Mouse (Mus musculus) heart, embryonic 16.5 days (tissue): Measurements from ENCODE around the gene Adam30. TPM values are rescaled to one million over a fixed set of nuclear protein-coding genes. Genes with fewer than 3 reads are reported as not detected.

Source experiments
- ATAC-seq: fragments of 200-750 bp; cut with Nextera tagmentation; replicated peaks from 2 replicates; pipeline ENCODE4 v1.8.0; 2017; ENCODE audit warnings: moderate number of reproducible peaks; ENCODE audit not compliant: insufficient read depth, low FRiP score; ENCODE audit errors: extremely low read depth
- H3K27ac ChIP-seq: fragments of 300-500 bp; sonication (generic); 2 replicates; pipeline ENCODE4 v1.5.1; 2014; ENCODE audit warnings: mild to moderate bottlenecking, low read length, control low read depth, moderate library complexity
- H3K27me3 ChIP-seq: fragments of 300-500 bp; sonication (generic); 2 replicates; pipeline ENCODE4 v1.6.1; 2014; ENCODE audit warnings: low read length, mixed read lengths; ENCODE audit not compliant: control insufficient read depth, insufficient read depth
- H3K36me3 ChIP-seq: fragments of 300-500 bp; sonication (generic); 2 replicates; pipeline ENCODE4 v1.6.1; 2014; ENCODE audit not compliant: control insufficient read depth, insufficient read depth
- H3K4me1 ChIP-seq: fragments of 300-500 bp; sonication (generic); 2 replicates; pipeline ENCODE4 v1.6.1; 2014; ENCODE audit warnings: low read length, mixed read lengths; ENCODE audit not compliant: control insufficient read depth, insufficient read depth
- H3K4me2 ChIP-seq: fragments of 300-500 bp; sonication (generic); 2 replicates; pipeline ENCODE4 v1.6.1; 2014; ENCODE audit warnings: low read depth, mild to moderate bottlenecking, control low read depth, low read length
- H3K4me3 ChIP-seq: fragments of 300-500 bp; sonication (generic); 2 replicates; pipeline ENCODE4 v1.5.1; 2014; ENCODE audit warnings: mild to moderate bottlenecking, control low read depth, low read length
- H3K9ac ChIP-seq: fragments of 300-500 bp; sonication (generic); 2 replicates; pipeline ENCODE4 v1.6.1; 2014; ENCODE audit warnings: low read length, control low read depth
- H3K9me3 ChIP-seq: fragments of 300-500 bp; sonication (generic); replicated peaks from 2 replicates; pipeline ENCODE4 v1.6.1; 2016; ENCODE audit warnings: low read length; ENCODE audit not compliant: control insufficient read depth
- WGBS: fragments of 180-500 bp; shearing (Covaris S2); extraction: QIAGEN DNeasy Blood & Tissue Kit; methylation state at CpG from one replicate; pipeline ENCODE4 v1.1.7; 2014; 5-methylcytosine and 5-hydroxymethylcytosine counted together
- polyA plus RNA-seq: library from polyadenylated mRNA; unstranded; fragments of >200 nt; fragmentation: Nextera tagmentation; extraction: Ambion mirVana; gene quantifications from 2 replicates; pipeline ENCODE4 v1.2.1, GENCODE M21; 2015

The Adam30 gene
- polyA plus RNA-seq, 1 experiment from 2014 or later: not detected

GRCm38 (mm10) chr3:98158646-98159045 is 1.8 kb upstream of the Adam30 start:
- 77% methylated on average over 4 of the region's 4 CpGs for WGBS
- no peak overlapping the region for H3K4me2 ChIP-seq
- H3K9ac ChIP-seq: no peak overlapping the region
- no peak for ATAC-seq
- H3K9me3 ChIP-seq: no peaks in the 10 kb centered on the region
- no peaks in the 10 kb centered on the region for H3K36me3 ChIP-seq
- H3K4me1 ChIP-seq: no peaks in the 10 kb centered on the region
- H3K27me3 ChIP-seq: no peaks in the 10 kb centered on the region
- H3K4me3 ChIP-seq: no peak overlapping the region
- H3K27ac ChIP-seq: no peak overlapping the region

GRCm38 (mm10) chr3:98159289-98159688 is 1.1 kb upstream of the Adam30 start:
- Histone ChIP-seq H3K4me2 (no peak overlapping the region), H3K4me1 (no peaks in the 10 kb centered on the region), H3K36me3 (no peaks in the 10 kb centered on the region), H3K9ac (no peak overlapping the region), H3K27me3 (no peaks in the 10 kb centered on the region), H3K27ac (no peak overlapping the region), H3K9me3 (no peaks in the 10 kb centered on the region), H3K4me3 (no peak overlapping the region)
- WGBS: 31% methylated on average over 4 of the region's 4 CpGs
- no peak for ATAC-seq

DNA sequence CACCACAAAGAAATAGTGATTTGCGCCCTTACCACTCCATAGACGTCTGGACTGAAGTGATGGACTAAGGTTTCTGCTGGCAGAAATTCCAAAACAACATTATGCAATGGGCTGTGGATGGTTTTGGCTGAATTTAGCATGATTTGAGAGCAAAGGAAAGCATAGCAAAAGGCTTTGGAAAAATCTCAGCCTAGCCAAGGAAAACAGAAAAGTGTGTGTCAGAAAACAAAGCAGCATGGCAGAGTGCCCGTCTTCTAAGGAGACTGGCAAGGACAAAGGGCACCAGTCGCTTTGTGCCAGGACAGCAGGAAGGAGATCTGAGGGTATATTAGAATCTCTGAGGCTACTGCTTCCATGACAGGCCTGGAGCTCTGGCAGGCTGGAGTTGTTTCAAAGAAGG is 17.9 kb downstream of the Adam30 start:
- H3K27ac ChIP-seq: no peak overlapping the region
- H3K4me1 ChIP-seq: no peaks in the 10 kb centered on the region
- H3K9ac ChIP-seq: no peak overlapping the region
- peak; percentile 41 for ATAC-seq
- no peaks in the 10 kb centered on the region for H3K27me3 ChIP-seq
- H3K9me3 ChIP-seq: peaks cover 8% of the 10 kb centered on the region
- no peak overlapping the region for H3K4me2 ChIP-seq
- no peaks in the 10 kb centered on the region for H3K36me3 ChIP-seq
- no peak overlapping the region for H3K4me3 ChIP-seq
- WGBS: 58% methylated on average over 4 of the region's 4 CpGs

DNA sequence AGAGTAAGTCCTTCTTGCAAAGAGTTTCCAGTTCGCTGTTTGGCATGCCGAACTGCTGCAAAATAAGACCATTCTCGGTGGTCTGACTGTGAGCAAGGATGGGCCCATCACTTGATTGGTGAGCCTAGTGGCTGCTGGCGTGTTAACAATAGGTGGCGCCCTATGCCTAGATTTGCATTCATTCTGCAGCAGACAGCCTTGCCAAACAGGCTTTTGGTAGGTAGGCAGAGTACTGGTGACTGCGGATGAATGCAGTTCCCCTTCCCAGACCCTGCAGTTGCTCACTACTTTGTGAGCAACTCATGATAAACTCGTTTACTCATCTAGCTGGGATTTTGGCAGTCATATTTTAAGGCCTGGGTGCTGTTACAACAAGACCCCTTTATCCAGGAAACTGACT is 20.4 kb downstream of the Adam30 start:
- Histone ChIP-seq H3K4me2 (no peak overlapping the region), H3K36me3 (no peaks in the 10 kb centered on the region), H3K9ac (no peak overlapping the region), H3K9me3 (peaks cover 8% of the 10 kb centered on the region), H3K4me3 (no peak overlapping the region), H3K27me3 (no peaks in the 10 kb centered on the region), H3K4me1 (no peaks in the 10 kb centered on the region), H3K27ac (no peak overlapping the region)
- no peak for ATAC-seq
- 31% methylated on average over 7 of the region's 7 CpGs for WGBS

- no peak overlapping the region for H3K9ac ChIP-seq
- H3K27me3 ChIP-seq: no peaks in the 10 kb centered on the region
- H3K27ac ChIP-seq: no peak overlapping the region
- 66% methylated on average over 10 of the region's 10 CpGs for WGBS
- ATAC-seq: no peak
- H3K4me3 ChIP-seq: no peak overlapping the region
- no peaks in the 10 kb centered on the region for H3K4me1 ChIP-seq
- H3K36me3 ChIP-seq: no peaks in the 10 kb centered on the region
- H3K9me3 ChIP-seq: 0 out of 2 replicates have a peak, but pooled peaks cover 2% of the 10 kb centered on the region
- H3K4me2 ChIP-seq: no peak overlapping the region
These were observed 24.8 kb downstream of the Adam30 start for GRCm38 (mm10) chr3:98185163-98185714.

- no peak overlapping the region for H3K4me2 ChIP-seq
- H3K9me3 ChIP-seq: no peaks in the 10 kb centered on the region
- no peak overlapping the region for H3K4me3 ChIP-seq
- no peak overlapping the region for H3K9ac ChIP-seq
- no peaks in the 10 kb centered on the region for H3K27me3 ChIP-seq
- 85% methylated on average over 3 of the region's 3 CpGs for WGBS
- ATAC-seq: no peak
- no peaks in the 10 kb centered on the region for H3K36me3 ChIP-seq
- H3K27ac ChIP-seq: no peak overlapping the region
- no peaks in the 10 kb centered on the region for H3K4me1 ChIP-seq
These were observed 27.3 kb downstream of the Adam30 start for GRCm38 (mm10) chr3:98187777-98188176.

GRCm38 (mm10) chr3:98197711-98198532 is 37.5 kb downstream of the Adam30 start:
- Histone ChIP-seq H3K36me3 (no peaks in the 10 kb centered on the region), H3K4me2 (no peak overlapping the region), H3K9me3 (no peaks in the 10 kb centered on the region), H3K27me3 (no peaks in the 10 kb centered on the region), H3K9ac (no peak overlapping the region), H3K4me3 (no peak overlapping the region), H3K27ac (no peak overlapping the region), H3K4me1 (no peaks in the 10 kb centered on the region)
- ATAC-seq: no peak
- WGBS: 43% methylated on average over 9 of the region's 9 CpGs

DNA sequence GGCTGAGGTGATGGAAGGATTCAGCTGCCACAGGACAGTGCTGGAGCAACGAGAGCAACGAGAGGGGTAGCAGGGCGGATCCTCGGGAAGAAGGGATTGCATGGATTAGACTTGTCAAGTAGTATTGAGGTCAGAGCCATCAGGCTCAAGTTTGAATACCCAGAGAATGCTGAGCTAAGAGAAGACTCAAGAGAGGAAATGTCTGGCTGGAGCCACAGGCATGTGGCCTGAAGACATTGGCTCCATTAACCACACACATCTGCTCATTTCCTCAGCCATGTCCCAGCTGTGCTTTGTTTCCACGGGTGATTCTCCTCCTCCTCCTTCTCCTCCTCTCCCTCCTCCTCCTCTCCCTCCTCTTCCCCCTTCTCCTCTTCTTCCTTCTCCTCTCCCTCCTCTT is 39.3 kb downstream of the Adam30 start:
- whole genome bisulfite sequencing: 56% methylated on average over 5 of the region's 5 CpGs
- Histone ChIP-seq H3K4me3 (no peak overlapping the region), H3K27me3 (no peaks in the 10 kb centered on the region), H3K36me3 (no peaks in the 10 kb centered on the region), H3K4me1 (no peaks in the 10 kb centered on the region), H3K9ac (no peak overlapping the region), H3K27ac (no peak overlapping the region), H3K9me3 (no peaks in the 10 kb centered on the region), H3K4me2 (no peak overlapping the region)
- ATAC-seq: no peak

- H3K9ac ChIP-seq: no peak overlapping the region
- no peak overlapping the region for H3K4me2 ChIP-seq
- WGBS: 53% methylated on average over 5 of the region's 5 CpGs
- H3K27ac ChIP-seq: no peak overlapping the region
- no peaks in the 10 kb centered on the region for H3K36me3 ChIP-seq
- no peak overlapping the region for H3K4me3 ChIP-seq
- no peaks in the 10 kb centered on the region for H3K27me3 ChIP-seq
- no peak for ATAC-seq
- no peaks in the 10 kb centered on the region for H3K9me3 ChIP-seq
- no peaks in the 10 kb centered on the region for H3K4me1 ChIP-seq
These were observed 42.9 kb downstream of the Adam30 start for GRCm38 (mm10) chr3:98203282-98203681.
